Mouse (Mus musculus): ENCODE measurements around the gene Samt2. TPM values are rescaled to one million over a fixed set of nuclear protein-coding genes. Genes with fewer than 3 reads are reported as not detected.
"Not testable (repeated sequence)": the region's sequence is repeated elsewhere in the genome, so short reads cannot be mapped to it uniquely, and the experiment has no call there.

The Samt2 gene
- not detected for total RNA-seq (2021)
- long read RNA-seq, experiment 1 = 0 reads
- long read RNA-seq, experiment 2 = 0 reads

GRCm38 (mm10) chrX:154579260-154579659, at the start of gene Samt2:
Gene Samt2 (minus strand): TSS chrX:154579360.
- not testable (repeated sequence) for DNase-seq (ENCODE audit: low spot score in 2 of 2)

Other genes with a start within 250 kb of the Samt2 start
- not detected for gene 4930524N10Rik, start 236.0 kb downstream of the Samt2 start, total RNA-seq (2021)
- not detected for gene Samt4, start 97.4 kb downstream of the Samt2 start, total RNA-seq (2021)

Measured in adrenal gland, postnatal 4 days (tissue).